Comparison of ENCODE assay signal across 23 mouse cellular contexts in the genomic region with DNA sequence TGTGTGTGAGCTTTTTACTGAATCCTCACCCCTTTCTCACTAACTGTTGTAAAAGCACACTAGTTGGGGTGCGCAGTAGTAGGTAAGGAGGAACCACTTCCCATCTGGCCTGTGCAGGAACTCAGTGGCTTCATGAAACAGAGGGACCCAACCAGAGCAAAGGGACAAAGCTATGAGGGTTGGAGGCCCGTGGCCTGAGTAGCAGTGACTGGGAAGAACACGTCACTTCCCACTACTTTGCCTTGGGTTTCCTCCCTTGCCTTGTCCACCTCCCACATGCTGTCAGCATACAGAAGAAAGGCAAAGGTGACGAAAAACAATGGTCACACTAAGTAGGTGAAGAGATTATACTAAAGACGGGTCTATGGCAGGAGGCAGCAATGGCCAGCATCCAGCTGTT. TPM values are rescaled to one million over a fixed set of nuclear protein-coding genes. Genes with fewer than 3 reads are reported as not detected.
"Had no signal": no experiment of that assay in that cellular context is flagged by ENCODE, and none has a peak within 500 bp of the region (broad histone marks: within the 10 kb centered on the region; RNA-seq: fewer than 3 reads in every experiment).

No protein-coding gene starts in this region.

- H3K9ac ChIP-seq: heart, embryonic 13.5 days; heart, embryonic 15.5 days; hindbrain, embryonic 12.5 days; hindbrain, embryonic 14.5 days; intestine, embryonic 15.5 days; limb, embryonic 12.5 days had no signal

- H3K27ac ChIP-seq: gastrocnemius, adult 2 months; heart, adult 2 months; heart, embryonic 13.5 days; heart, embryonic 15.5 days; hindbrain, embryonic 10.5 days; hindbrain, embryonic 12.5 days; hindbrain, embryonic 14.5 days; intestine, embryonic 15.5 days; layer of hippocampus, adult 2 months; limb, embryonic 10.5 days; limb, embryonic 12.5 days had no signal

- H3K4me2 ChIP-seq: heart, embryonic 11.5 days; heart, embryonic 13.5 days; heart, embryonic 15.5 days; hindbrain, embryonic 12.5 days; hindbrain, embryonic 14.5 days; intestine, embryonic 15.5 days; limb, embryonic 12.5 days had no signal

- H3K4me3 ChIP-seq: gastrocnemius, adult 2 months; heart, adult 2 months; heart, embryonic 13.5 days; heart, embryonic 15.5 days; hindbrain, embryonic 10.5 days; hindbrain, embryonic 12.5 days; intestine, embryonic 15.5 days; layer of hippocampus, adult 2 months; left cerebral cortex, adult 2 months; limb, embryonic 10.5 days; limb, embryonic 12.5 days had no signal

- H3K27me3 ChIP-seq: intestine, embryonic 15.5 days had no signal

- DNase-seq: gastrocnemius, adult 2 months; gastrocnemius, postnatal 10 days; gastrocnemius, postnatal 25 days; heart, adult 2 months; heart, postnatal 14 days; heart, postnatal 4 days; kidney, adult 18-20 months; kidney, adult 8-10 months; kidney, postnatal 10 days; kidney, postnatal 25 days; kidney, postnatal 4 days; liver had no signal

- H3K36me3 ChIP-seq: heart, embryonic 15.5 days; hindbrain, embryonic 12.5 days; intestine, embryonic 15.5 days had no signal

- H3K9me3 ChIP-seq: heart, embryonic 13.5 days; heart, embryonic 15.5 days; hindbrain, embryonic 10.5 days; hindbrain, embryonic 12.5 days; intestine, embryonic 15.5 days; limb, embryonic 10.5 days; limb, embryonic 12.5 days had no signal

RNA-seq across cellular contexts. Expression of a gene that starts 15.2 kb away (rescaled TPM):
- total RNA-seq: gastrocnemius, adult 2 months; gastrocnemius, postnatal 10 days; gastrocnemius, postnatal 25 days had no signal
- polyA plus RNA-seq: heart, embryonic 13.5 days had no signal
